Mouse (Mus musculus) gastrocnemius, postnatal 4 days (tissue): ENCODE data around the gene Soat2. TPM values are rescaled to one million over a fixed set of nuclear protein-coding genes. Genes with fewer than 3 reads are reported as not detected.
A peak's percentile ranks its signal among the peaks of the same experiment; 100 is the strongest.

Experiments used
- DNase-seq, 2 experiments: peaks; one replicate each; pipeline ENCODE4 v3.0.0; 2021 to 2022; ENCODE audit warnings: low spot score in 2 of 2, mixed read lengths in 2 of 2
- total RNA-seq, 2 experiments: library from RNA; stranded (reverse); gene quantifications; 2 replicates each; pipeline ENCODE4 v1.2.3; 2021

Gene Soat2
- total RNA-seq, 2 experiments from 2014 or later = 0.18 to 0.39 TPM

- no peak for DNase-seq
Measured at GRCm38 (mm10) chr15:102113674-102114073, 36.7 kb upstream of the Soat2 start.

- DNase-seq = no peak
Measured at GRCm38 (mm10) chr15:102114651-102115260, 35.6 kb upstream of the Soat2 start.

- no peak for DNase-seq
Measured at GRCm38 (mm10) chr15:102115731-102116231, 34.5 kb upstream of the Soat2 start.

DNA sequence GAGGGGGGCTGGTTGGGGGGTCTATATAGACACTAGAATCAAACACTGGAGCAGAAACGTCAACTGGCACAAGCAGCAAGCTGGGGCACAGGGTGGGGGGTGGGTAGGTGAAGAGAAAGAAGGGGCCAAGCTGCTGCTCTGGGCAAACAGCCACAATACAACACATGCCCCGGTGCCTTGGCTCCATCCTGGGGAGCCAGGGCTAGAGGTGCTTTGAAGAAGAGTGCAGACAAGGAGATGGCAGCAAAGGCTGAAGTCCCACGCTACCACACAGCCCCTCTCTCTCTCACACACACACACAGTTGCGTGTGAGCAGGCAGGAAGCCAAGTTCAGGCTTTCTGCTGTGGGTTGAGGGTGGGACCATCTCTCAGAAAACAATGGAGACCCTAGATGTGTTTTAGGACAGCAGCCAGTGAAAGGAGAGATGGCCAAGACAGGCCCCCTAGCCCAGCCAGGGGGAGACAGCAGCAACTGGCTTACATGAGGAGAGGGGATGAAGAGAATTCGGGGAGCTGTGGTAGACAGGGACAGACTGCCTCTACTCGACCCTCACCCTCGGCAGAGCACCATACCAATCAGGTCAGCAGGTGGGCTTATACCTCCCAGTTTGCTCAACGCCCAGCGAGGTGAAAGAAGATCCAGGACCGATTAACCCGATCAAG is 33.4 kb upstream of the Soat2 start:
- DNase-seq = no peak

GRCm38 (mm10) chr15:102117461-102118443 is 32.6 kb upstream of the Soat2 start:
- DNase-seq = no peak

GRCm38 (mm10) chr15:102118591-102118990 is 31.7 kb upstream of the Soat2 start:
- no peak for DNase-seq

DNA sequence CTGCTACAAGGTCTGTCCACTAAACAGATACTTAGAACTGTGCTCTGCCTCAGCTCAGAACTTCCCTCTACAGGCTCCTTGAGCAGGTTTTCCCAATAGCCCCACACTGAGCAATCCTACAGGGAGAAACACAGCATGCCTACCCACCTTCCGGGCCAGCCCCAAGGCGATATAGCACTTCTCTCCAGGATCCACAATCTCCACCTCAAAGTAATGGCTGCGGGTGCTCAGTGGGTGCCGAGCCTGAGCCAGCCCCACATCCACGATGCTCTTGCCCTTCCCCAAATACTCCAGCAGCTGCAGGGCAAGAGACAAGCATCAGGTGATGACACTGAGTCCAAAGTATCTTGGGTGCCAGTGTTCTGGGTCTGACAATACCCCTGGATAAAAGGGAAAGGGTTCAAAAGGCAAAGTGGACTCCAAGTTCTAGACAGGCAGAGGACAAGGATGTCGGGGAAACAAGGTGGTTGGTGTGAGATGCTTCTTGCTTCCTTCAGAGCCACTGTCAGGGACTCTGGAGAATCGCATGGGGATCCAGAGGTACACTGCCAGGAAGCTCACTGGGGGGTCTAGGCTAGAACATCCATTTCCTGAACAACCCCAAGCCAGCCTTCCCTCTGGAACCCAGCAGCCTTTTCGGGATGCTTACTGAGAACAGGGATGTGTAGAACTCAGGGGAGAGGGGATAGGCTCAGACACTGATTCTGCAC is 31.1 kb upstream of the Soat2 start:
- DNase-seq = no peak

- DNase-seq = no peak
Measured at GRCm38 (mm10) chr15:102119831-102120170, 30.5 kb upstream of the Soat2 start.

DNA sequence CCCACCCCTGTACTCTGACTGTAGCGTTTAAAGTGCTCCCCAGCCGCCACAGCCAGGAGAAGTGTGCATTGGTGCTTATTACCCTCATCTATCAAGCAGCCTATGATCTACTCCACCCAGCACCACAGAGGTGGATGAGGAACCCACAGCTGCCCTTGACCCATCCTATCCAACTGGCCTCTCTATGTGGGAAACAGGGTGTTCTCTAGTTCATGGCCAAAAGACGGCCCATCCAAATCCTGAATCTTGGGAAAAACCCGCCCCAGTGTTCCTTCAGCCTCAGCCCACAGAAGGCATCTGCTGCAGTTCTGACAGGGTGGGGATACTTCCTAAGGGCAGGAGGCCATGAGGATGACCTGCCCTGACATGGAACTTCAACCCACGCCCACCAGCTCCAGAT is 29.8 kb upstream of the Soat2 start:
- no peak for DNase-seq

- DNase-seq = peak in 1 of 2 experiments; percentile 62
Measured at GRCm38 (mm10) chr15:102126303-102126702, 24.0 kb upstream of the Soat2 start.

DNA sequence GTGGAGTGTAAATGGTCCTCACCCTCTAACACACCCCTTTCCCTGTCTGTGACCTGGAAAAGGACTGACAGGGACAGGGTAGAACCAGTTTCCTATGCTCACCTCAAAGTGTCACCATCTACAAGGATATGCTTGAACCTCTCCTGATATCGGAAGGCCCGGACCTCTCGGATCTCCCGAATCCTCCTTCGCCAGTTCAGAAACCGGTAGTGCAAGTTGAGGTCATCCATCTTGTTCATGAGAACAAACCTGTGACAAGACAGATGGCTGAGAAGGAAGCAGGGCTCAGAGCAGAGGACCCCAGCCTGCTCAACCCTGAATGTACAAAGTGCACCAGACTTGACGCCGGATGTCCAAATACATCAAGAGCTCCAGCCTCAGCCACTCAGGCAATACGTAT is 17.0 kb upstream of the Soat2 start:
- no peak for DNase-seq

- no peak for DNase-seq
Measured at GRCm38 (mm10) chr15:102134709-102135108, 15.6 kb upstream of the Soat2 start.

GRCm38 (mm10) chr15:102135522-102136128 is 14.7 kb upstream of the Soat2 start:
- DNase-seq = no peak

DNA sequence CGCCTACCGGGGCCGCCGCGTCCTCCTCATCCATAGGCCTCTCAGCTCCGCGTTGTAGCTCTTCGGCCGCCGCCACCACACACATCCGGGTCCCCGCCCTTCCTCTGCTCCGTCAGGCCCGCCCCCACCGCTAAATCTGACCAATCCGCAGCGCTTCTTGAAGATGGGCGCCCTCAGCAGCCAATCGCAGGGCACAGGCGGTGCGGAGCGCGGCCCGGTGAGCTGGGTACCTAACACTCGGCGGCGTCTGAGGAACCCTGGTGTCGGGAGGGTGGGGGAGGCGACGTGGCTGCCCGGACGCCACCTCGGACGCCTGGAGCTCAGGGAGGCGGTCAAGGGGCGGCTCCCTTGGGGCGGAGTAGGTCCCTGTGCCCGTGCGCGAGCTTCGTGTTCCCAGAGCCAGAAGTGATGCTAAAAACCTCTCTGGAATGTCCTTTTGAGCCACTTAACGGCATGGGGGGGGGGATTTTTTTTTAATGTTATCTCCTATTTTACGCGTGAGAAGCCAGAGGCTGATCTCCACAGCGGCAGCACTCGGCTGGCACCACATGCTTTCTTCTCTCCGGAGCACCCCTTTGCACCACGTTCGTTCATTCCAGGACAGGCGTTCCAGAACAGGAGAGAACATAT is 14.1 kb upstream of the Soat2 start, which contains the start of gene Spryd3:
Spryd3 (minus strand) TSS at position 106 of the 630 bp plus-strand sequence.
- DNase-seq = peak; percentile 93 to 95

- DNase-seq = no peak
Measured at GRCm38 (mm10) chr15:102141120-102141519, 9.2 kb upstream of the Soat2 start.

DNA sequence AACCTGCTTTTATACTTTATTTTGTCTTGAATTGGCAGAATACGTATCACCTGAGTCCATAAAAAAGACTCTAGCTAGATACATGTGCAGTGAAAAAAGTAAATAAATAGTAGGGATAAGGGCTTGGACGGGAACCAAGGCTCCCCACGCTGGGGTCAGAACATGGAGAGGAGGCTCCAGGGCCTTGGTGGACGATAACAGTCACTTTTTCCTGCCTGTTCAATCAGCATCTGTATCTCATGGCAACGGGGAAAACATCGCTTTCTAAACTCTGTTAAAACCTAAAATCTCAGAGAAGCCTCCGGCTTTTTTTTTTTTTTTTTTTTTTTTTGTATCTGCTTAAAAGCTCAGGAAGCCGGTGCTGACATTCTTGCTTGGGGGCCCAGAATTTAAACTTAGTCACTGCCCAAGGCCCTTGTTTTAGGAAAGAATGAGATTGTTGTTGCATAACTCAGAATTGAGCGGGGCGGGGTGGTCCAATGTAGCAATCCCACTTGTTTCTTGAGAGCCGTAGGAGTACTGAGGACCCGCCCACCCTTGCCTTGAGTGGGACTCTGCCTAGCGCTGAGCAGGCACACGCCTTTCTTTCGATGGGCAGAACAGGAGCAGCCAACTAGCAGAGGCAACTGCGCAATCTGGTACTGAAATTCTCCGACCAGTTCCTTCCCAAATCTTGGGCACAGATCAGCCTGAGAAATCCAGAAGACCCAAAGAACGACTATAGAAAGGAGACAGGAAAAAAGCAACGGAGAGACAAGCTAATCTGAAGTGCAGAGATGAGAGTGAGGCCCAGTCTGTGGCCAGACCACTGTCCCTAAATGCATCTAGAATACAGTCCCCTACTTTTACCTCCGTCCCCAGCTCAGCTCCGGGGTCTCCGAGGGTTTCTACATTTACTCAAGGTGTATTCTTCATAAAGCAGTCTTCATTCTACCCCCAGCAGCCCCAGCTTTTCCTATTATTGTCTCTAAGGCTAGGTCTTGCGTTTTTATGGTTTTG is 7.1 kb upstream of the Soat2 start:
- DNase-seq = peak in 1 of 2 experiments; percentile 67

DNA sequence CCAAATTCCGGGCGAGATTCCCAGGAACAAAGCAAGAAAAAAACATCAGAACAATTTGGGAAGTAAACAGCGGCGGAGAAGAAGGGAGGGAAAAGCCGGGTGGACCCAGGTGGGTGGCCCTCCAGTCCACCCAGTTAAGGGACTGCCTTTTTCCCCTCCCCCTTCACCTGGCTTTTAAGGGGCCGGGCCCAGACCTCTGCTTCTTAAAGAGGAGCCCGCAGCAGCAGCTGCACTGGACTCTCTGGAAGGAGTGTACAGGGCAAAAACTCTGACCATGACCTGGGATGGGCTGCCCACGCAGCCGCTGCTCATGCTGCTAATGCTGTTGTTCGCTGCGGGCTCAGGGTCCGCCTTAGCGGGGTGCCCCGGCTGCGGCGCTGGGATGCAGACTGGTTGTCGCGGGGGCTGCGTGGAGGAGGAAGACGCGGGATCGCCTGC is 6.0 kb upstream of the Soat2 start, which contains the start of gene Igfbp6:
Igfbp6 (plus strand) TSS at position 89 of the 438 bp plus-strand sequence.
- peak in 1 of 2 experiments; percentile 42 for DNase-seq

DNA sequence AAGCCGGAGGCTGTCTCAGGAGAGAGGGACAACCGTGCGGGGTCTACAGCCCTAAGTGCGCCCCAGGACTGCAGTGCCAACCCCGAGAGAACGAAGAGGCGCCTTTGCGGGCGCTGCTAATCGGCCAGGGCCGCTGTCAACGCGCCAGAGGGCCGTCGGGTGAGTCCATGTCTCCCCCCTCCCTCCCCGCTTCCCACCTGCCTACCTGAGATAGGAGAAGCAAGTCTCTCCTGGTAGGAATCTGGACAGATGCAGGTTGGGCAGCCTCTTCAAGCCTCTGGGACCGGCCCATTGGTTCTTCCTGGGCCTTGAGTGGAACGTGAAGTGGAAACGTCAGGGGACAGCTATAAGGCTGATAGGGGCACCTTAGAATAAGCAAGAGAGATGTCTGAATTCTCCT is 5.6 kb upstream of the Soat2 start:
- DNase-seq = no peak

GRCm38 (mm10) chr15:102145330-102145729 is 5.0 kb upstream of the Soat2 start:
- DNase-seq = peak in 1 of 2 experiments; percentile 52
